Mouse (Mus musculus): Measurements from ENCODE around the gene Selenbp2. TPM values are rescaled to one million over a fixed set of nuclear protein-coding genes. Genes with fewer than 3 reads are reported as not detected.
"Not testable (repeated sequence)": the region's sequence is repeated elsewhere in the genome, so short reads cannot be mapped to it uniquely, and the experiment has no call there.

Gene Selenbp2
- polyA plus RNA-seq, 1 experiment from 2014 or later, result 6.3 TPM

DNA sequence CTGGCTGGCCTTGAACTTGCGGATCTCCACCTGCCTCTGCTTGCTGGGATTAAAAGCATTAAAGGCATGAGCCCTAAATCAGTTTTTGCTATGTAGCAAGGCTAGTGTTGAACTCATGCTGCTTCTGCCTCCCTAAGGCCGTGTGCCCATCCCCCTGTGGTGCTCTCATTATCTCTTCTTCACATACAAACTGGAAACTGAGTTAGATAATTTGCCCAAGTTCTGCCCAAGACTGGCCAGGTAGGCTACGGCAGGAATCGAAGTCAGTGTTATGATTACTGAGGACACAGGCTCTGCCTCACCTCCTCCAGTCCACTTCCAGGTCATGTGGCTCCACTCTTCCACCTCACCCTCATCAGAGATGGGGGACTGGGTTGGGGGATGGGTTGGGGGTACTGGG lies 2.9 kb downstream of the Selenbp2 start:
- H3K4me3 ChIP-seq (replicated peaks); H3K4me1 ChIP-seq; H3K9ac ChIP-seq; H3K27ac ChIP-seq; H3K4me2 ChIP-seq; H3K27me3 ChIP-seq (replicated peaks); H3K36me3 ChIP-seq; ATAC-seq (ENCODE audit: insufficient read depth, low FRiP score, low read depth); H3K9me3 ChIP-seq: not testable (repeated sequence)
- WGBS, result 79% methylated on average over 4 of the region's 4 CpGs

DNA sequence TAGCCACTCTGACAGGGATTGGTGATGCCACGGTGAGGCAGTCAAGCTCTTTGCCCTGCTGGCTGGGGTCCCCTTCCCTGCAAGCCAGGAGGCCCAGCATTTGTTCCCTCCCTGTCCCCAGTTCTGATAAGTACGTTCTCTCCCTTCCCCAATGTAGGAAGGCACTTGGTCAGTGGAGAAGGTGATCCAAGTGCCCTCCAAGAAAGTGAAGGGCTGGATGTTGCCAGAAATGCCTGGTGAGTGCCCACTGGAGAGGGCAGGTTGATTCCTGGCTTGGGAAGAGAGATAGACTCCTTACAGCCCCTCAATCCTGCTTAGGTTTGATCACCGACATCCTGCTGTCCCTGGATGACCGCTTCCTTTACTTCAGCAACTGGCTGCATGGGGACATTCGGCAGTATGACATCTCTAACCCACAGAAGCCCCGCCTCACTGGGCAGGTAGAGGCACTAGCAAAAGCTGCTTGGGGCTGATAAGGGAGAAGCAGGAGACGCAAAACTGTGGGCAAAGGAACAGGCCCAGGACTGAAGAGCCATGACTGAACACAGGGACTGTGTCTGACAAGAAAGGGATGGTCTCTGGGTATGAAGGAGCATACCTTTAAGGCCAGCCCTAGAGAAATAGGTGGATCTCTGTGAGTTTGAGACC lies 8.9 kb downstream of the Selenbp2 start:
- 79% methylated on average over 7 of the region's 7 CpGs for WGBS
- peak; percentile 88; the same call in 1 of the 2 replicates for ATAC-seq (ENCODE audit: insufficient read depth, low FRiP score, low read depth)
- H3K9me3 ChIP-seq; H3K4me2 ChIP-seq; H3K9ac ChIP-seq; H3K27ac ChIP-seq; H3K4me1 ChIP-seq; H3K4me3 ChIP-seq (replicated peaks); H3K27me3 ChIP-seq (replicated peaks); H3K36me3 ChIP-seq: not testable (repeated sequence)

DNA sequence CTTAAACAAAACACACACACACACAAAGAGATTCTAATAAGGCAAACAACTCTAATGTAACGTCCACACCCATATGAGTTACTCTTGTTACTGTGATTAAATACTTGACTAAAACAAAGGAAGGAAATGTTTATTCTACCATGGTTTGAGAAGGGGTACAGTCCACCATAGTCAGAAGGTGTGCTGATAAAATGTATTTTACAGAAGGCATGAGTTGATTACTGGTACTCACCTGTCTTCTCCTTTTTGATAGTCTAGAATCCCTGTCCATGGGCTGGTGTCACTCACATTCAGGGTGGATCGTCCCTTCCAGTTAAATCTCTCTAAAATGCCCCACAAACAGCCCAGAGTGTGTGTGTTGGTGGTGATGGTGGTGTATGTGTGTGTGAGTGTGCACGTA lies 9.5 kb downstream of the Selenbp2 start:
- Histone ChIP-seq H3K9ac (no peak overlapping the region), H3K4me3 (replicated peaks) (no peak overlapping the region), H3K27ac (no peak overlapping the region), H3K27me3 (replicated peaks) (no peaks in the 10 kb centered on the region), H3K9me3 (no peaks in the 10 kb centered on the region), H3K36me3 (no peaks in the 10 kb centered on the region), H3K4me2 (no peak overlapping the region), H3K4me1 (no peaks in the 10 kb centered on the region)
- no peak for ATAC-seq (ENCODE audit: insufficient read depth, low FRiP score, low read depth)
- WGBS, result 57% methylated on average over 3 of the region's 3 CpGs

DNA sequence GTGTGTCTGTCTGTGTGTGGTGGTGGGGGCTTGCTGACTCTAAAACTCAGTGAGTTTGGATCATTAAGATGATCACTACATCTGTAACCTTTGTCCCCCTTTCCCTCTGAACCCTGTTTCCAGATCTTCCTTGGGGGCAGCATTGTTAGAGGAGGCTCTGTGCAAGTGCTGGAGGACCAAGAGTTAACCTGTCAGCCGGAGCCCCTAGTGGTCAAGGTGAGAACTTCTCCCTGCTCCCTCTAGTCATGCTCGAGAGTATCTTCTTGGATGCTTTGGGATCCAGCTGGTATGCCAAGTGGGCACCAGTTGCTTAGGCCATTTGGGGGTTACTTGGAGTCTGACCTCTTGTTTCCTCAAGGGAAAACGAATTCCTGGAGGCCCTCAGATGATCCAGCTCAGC lies 10.0 kb downstream of the Selenbp2 start:
- not testable (repeated sequence) for H3K4me2 ChIP-seq; H3K4me3 ChIP-seq (replicated peaks); H3K4me1 ChIP-seq; H3K36me3 ChIP-seq; H3K9me3 ChIP-seq; H3K9ac ChIP-seq; H3K27ac ChIP-seq; ATAC-seq (ENCODE audit: insufficient read depth, low FRiP score, low read depth); H3K27me3 ChIP-seq (replicated peaks)
- WGBS, result 16% methylated on average over 3 of the region's 3 CpGs

DNA sequence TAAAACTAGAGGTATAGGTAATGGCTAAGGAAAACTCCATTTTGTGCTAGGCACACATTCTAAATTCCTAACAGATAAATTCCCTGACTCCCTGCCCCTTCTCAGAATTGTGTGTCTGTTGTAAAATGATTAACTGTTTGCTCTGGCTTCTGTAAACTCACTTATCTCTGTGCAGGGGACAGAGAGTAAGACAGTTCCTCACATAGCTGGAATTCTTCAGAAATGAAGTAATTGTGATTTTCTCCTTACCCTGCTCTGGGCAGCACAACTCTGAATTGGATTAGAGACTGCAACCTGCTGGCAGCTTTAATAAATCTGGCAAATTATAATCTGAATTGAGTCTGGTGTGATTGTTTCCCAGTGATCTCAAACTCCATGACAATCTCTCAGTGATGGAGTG lies 17.2 kb downstream of the Selenbp2 start:
- peak; percentile 39; the same call in 1 of the 2 replicates for ATAC-seq (ENCODE audit: insufficient read depth, low FRiP score, low read depth)
- not testable (repeated sequence) for H3K4me3 ChIP-seq (replicated peaks); H3K4me1 ChIP-seq; H3K27me3 ChIP-seq (replicated peaks); H3K27ac ChIP-seq; H3K36me3 ChIP-seq; H3K9ac ChIP-seq; H3K4me2 ChIP-seq; H3K9me3 ChIP-seq

DNA sequence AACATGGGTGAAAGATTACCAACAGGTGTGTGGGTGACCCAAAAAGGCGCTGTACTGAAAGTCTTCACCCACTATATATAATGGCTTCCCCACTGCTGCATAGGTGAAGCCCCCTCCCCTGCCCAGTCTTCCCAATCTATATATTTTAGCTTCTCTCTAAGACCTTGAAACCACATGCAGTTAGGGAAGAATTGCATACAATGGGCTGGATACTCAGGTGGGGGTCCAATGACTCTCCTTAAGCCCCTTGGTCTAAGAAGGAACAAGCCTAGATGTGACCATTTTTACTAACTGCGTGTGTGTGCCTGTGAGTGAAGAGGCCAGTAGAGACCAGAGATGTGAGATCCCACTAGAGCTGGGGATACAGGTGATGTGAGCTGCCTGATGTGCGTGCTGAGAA lies 20.1 kb downstream of the Selenbp2 start:
- H3K27ac ChIP-seq; H3K4me1 ChIP-seq; H3K9ac ChIP-seq; H3K9me3 ChIP-seq; H3K4me2 ChIP-seq; ATAC-seq (ENCODE audit: insufficient read depth, low FRiP score, low read depth); H3K36me3 ChIP-seq; H3K4me3 ChIP-seq (replicated peaks); H3K27me3 ChIP-seq (replicated peaks): not testable (repeated sequence)
- 87% methylated on average over 3 of the region's 3 CpGs for WGBS

DNA sequence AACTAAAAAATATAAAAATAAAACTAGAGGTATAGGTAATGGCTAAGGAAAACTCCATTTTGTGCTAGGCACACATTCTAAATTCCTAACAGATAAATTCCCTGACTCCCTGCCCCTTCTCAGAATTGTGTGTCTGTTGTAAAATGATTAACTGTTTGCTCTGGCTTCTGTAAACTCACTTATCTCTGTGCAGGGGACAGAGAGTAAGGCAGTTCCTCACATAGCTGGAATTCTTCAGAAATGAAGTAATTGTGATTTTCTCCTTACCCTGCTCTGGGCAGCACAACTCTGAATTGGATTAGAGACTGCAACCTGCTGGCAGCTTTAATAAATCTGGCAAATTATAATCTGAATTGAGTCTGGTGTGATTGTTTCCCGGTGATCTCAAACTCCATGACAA lies 24.9 kb downstream of the Selenbp2 start:
- not testable (repeated sequence) for H3K4me2 ChIP-seq; H3K9ac ChIP-seq; H3K27me3 ChIP-seq (replicated peaks); H3K9me3 ChIP-seq; H3K27ac ChIP-seq; H3K4me1 ChIP-seq; H3K36me3 ChIP-seq; H3K4me3 ChIP-seq (replicated peaks)
- ATAC-seq (ENCODE audit: insufficient read depth, low FRiP score, low read depth), result peak; percentile 80
- 31% methylated on average over 1 of the region's 1 CpGs for WGBS

DNA sequence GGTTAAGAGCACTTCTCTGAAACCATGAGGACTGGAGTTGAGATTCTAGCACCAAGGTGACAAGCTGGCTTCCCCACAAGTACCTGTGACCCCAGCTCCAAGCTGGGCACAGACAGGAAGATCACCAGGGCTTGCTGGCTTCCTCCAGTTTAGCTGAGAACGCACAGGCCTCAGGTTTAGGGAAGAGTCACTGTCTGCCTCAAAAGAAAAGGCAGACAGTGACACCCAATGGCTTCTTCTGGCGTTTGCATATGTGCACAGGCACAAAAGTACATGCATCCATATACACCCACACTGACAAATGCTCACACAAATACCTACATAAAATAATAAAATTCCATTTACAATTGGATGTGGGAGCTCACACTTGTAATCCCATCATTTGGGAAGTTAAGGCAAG lies 30.3 kb downstream of the Selenbp2 start:
- H3K4me1 ChIP-seq; H3K9ac ChIP-seq; H3K27ac ChIP-seq; H3K9me3 ChIP-seq; H3K4me2 ChIP-seq; H3K27me3 ChIP-seq (replicated peaks); H3K4me3 ChIP-seq (replicated peaks); H3K36me3 ChIP-seq; ATAC-seq (ENCODE audit: insufficient read depth, low FRiP score, low read depth): not testable (repeated sequence)
- 17% methylated on average over 2 of the region's 2 CpGs for WGBS

DNA sequence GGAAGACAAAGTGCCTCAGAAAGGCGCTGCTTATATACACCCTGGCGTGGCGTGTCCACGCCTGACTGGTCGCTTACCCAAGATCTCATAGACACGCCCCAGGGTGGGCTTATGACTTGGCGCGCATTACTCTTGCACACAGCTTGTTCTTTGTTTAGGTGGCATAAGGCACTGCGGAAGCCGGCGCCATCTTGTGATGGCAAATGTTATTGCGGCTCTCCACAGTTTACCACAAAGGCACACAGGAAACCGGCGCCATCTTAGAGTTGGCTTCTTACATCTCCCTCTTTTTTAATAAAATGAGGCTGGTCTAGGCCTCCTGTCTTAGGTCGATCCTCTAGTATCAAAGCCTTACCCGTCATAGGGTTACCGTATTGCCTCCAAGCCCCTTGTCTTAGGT lies 52.3 kb downstream of the Selenbp2 start:
- 95% methylated on average over 17 of the region's 17 CpGs for WGBS
- Histone ChIP-seq H3K27ac (no peak overlapping the region), H3K36me3 (no peaks in the 10 kb centered on the region), H3K9ac (no peak overlapping the region), H3K9me3 (no peaks in the 10 kb centered on the region), H3K27me3 (replicated peaks) (no peaks in the 10 kb centered on the region), H3K4me3 (replicated peaks) (no peak overlapping the region), H3K4me2 (no peak overlapping the region), H3K4me1 (no peaks in the 10 kb centered on the region)
- no peak for ATAC-seq (ENCODE audit: insufficient read depth, low FRiP score, low read depth)

Other genes with a start within 250 kb of the Selenbp2 start
- 0.79 and 1.5 TPM in 2 replicates for gene Oaz3, start 249.6 kb upstream of the Selenbp2 start, polyA plus RNA-seq (2015; fragmentation: Nextera tagmentation; extraction: Ambion mirVana)
- gene Celf3, start 215.3 kb upstream of the Selenbp2 start, polyA plus RNA-seq (2015; fragmentation: Nextera tagmentation; extraction: Ambion mirVana), result 23.0 and 25.8 TPM in 2 replicates
- 4.6 and 5.3 TPM in 2 replicates for gene Riiad1, start 213.2 kb upstream of the Selenbp2 start, polyA plus RNA-seq (2015; fragmentation: Nextera tagmentation; extraction: Ambion mirVana)
- gene Snx27, start 110.8 kb upstream of the Selenbp2 start, polyA plus RNA-seq (2015; fragmentation: Nextera tagmentation; extraction: Ambion mirVana), result 37.4 and 41.6 TPM in 2 replicates
- not detected in 2 replicates for gene Gm10972, start 50.4 kb upstream of the Selenbp2 start, polyA plus RNA-seq (2015; fragmentation: Nextera tagmentation; extraction: Ambion mirVana)
- 12.8 and 13.7 TPM in 2 replicates for gene Tuft1, start 34.7 kb upstream of the Selenbp2 start, polyA plus RNA-seq (2015; fragmentation: Nextera tagmentation; extraction: Ambion mirVana)
- gene Cgn, start 92.9 kb downstream of the Selenbp2 start, polyA plus RNA-seq (2015; fragmentation: Nextera tagmentation; extraction: Ambion mirVana), result 51.0 and 56.7 TPM in 2 replicates
- 14.6 and 15.3 TPM in 2 replicates for gene Pogz, start 144.0 kb downstream of the Selenbp2 start, polyA plus RNA-seq (2015; fragmentation: Nextera tagmentation; extraction: Ambion mirVana)
- gene Psmb4, start 193.4 kb downstream of the Selenbp2 start, polyA plus RNA-seq (2015; fragmentation: Nextera tagmentation; extraction: Ambion mirVana), result 315 and 328 TPM in 2 replicates
- 109 and 122 TPM in 2 replicates for gene Selenbp1, start 239.5 kb downstream of the Selenbp2 start, polyA plus RNA-seq (2015; fragmentation: Nextera tagmentation; extraction: Ambion mirVana)

All from stomach, embryonic 15.5 days (tissue).